Mouse (Mus musculus) embryonic facial prominence, embryonic 15.5 days (tissue): ENCODE measurements at regions not wholly inside any gene's neighbourhood (a gene's known extent, or its start where the extent isn't known, plus 50 kb on each side); places are given as distances from the start of the nearest gene placed in this dataset.

Experiments used
- ATAC-seq: fragments of 200-750 bp; cut with Nextera tagmentation; 2 replicates; pipeline ENCODE4 v1.8.0; 2017; ENCODE audit warnings: low read depth, moderate TSS enrichment; ENCODE audit not compliant: insufficient number of reproducible peaks, low FRiP score, low TSS enrichment
- H3K27ac ChIP-seq: fragments of 300-500 bp; sonication (generic); replicated peaks from 2 replicates; pipeline ENCODE4 v1.5.1; 2015; ENCODE audit warnings: mild to moderate bottlenecking, inconsistent platforms
- H3K27me3 ChIP-seq: fragments of 300-500 bp; sonication (generic); 2 replicates; pipeline ENCODE4 v1.6.1; 2015; ENCODE audit warnings: inconsistent platforms
- H3K36me3 ChIP-seq: fragments of 300-500 bp; sonication (generic); 2 replicates; pipeline ENCODE4 v1.6.1; 2015; ENCODE audit warnings: mild to moderate bottlenecking, inconsistent platforms
- H3K4me1 ChIP-seq: fragments of 300-500 bp; sonication (generic); 2 replicates; pipeline ENCODE4 v1.6.1; 2015; ENCODE audit warnings: inconsistent platforms
- H3K4me2 ChIP-seq: fragments of 300-500 bp; sonication (generic); replicated peaks from 2 replicates; pipeline ENCODE4 v1.6.1; 2015; ENCODE audit warnings: mild to moderate bottlenecking, inconsistent platforms
- H3K4me3 ChIP-seq: fragments of 300-500 bp; sonication (generic); replicated peaks from 2 replicates; pipeline ENCODE4 v1.5.1; 2015; ENCODE audit warnings: mild to moderate bottlenecking, inconsistent platforms
- H3K9ac ChIP-seq: fragments of 300-500 bp; sonication (generic); 2 replicates; pipeline ENCODE4 v1.6.1; 2015; ENCODE audit warnings: inconsistent platforms
- H3K9me3 ChIP-seq: fragments of 300-500 bp; sonication (generic); replicated peaks from 2 replicates; pipeline ENCODE4 v1.6.1; 2016; ENCODE audit warnings: inconsistent platforms
- WGBS: fragments of 180-500 bp; shearing (Covaris S2); methylation state at CpG from one replicate; pipeline ENCODE4 v1.1.7; 2015; 5-methylcytosine and 5-hydroxymethylcytosine counted together

DNA sequence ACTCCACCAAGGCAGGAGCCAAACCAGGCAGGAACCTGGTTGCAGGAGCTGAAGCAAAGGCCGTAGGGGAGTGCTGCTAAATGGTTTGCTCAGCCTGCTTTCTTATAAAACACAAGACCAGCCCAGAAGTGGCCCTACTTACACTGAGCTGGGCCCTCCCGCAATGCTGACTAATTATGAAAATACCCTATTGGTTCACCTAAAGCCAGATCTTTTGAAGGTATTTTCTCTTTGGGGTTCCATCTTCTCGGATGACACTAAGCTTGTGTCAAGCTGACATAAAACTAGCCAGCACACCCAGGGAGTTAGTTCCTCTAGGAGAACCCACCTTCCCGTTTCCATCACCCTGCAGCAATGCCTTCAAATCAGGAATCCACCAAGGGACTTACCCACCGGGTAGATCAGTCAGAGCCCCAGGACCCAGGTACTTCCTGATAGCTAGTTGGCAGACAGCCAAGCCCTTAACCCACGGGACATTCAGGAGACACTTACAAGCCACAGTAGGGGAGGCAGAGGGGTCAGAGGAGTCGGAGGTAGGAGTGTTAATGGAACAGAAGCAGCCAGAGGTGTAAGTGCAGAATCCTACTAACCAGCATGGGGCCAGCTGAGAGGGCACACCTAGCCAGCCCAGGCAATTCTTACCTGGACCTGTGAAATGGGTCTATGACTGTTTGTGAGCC, 158.9 kb downstream of the Rab11fip4 start:
- WGBS = 57% methylated on average over 7 of the region's 7 CpGs
- H3K4me1 ChIP-seq = no peaks in the 10 kb centered on the region

DNA sequence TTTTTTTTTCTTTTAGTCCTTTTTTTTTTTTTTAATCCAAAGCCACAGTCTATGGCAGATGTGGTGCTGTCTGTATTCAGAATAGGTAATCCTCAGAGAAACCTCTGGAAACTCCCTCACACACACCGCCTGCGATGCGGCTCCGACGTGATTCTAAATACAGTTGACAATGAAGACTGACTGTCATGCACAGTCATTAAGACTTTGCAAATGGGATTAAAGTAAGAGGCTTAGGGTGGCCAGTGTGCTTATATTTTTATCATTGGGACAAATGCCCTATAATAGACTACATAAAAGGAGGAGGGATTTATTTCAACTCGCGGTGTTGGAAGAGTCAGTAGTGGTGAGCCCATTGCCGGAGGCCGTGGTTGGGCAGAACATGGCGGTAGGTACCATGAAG, 158.1 kb downstream of the Rab11fip4 start:
- H3K9ac ChIP-seq = no peak overlapping the region
- H3K4me2 ChIP-seq = no peak overlapping the region
- H3K9me3 ChIP-seq = no peaks in the 10 kb centered on the region
- H3K4me3 ChIP-seq = no peak overlapping the region
- H3K4me1 ChIP-seq = no peaks in the 10 kb centered on the region
- no peaks in the 10 kb centered on the region for H3K36me3 ChIP-seq
- no peaks in the 10 kb centered on the region for H3K27me3 ChIP-seq
- WGBS = 89% methylated on average over 10 of the region's 10 CpGs
- H3K27ac ChIP-seq = no peak overlapping the region
- no peak for ATAC-seq

More for the DNA sequence above, 158.9 kb downstream of the Rab11fip4 start:
- H3K9me3 ChIP-seq = no peaks in the 10 kb centered on the region
- H3K9ac ChIP-seq = no peak overlapping the region
- no peaks in the 10 kb centered on the region for H3K36me3 ChIP-seq
- H3K4me2 ChIP-seq = no peak overlapping the region
- no peak for ATAC-seq
- H3K27me3 ChIP-seq = no peaks in the 10 kb centered on the region
- H3K27ac ChIP-seq = no peak overlapping the region
- no peak overlapping the region for H3K4me3 ChIP-seq

DNA sequence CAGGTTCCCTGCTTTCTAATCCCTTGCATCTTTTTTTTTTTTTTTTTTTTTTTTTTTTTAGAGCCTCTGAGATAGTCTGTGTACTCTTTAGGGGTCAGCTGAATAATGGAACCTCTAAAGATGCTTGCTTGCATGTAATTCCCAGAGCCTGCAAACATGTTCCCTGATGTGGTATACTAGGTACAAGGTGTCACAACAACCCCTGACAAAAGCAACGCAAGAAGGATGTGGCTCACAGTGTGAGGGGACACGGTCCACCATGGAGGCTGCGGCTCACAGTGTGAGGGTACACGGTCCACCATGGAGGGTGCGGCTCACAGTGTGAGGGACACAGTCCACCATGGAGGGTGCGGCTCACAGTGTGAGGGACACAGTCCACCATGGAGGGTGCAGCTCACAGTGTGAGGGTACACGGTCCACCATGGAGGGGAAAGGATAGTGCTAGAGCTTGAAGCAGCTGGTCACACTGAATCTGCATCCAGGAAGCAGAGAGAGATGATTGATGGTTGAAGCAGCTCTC, 157.7 kb downstream of the Rab11fip4 start:
- no peak for ATAC-seq
- no peak overlapping the region for H3K4me2 ChIP-seq
- H3K9me3 ChIP-seq = no peaks in the 10 kb centered on the region
- H3K27me3 ChIP-seq = no peaks in the 10 kb centered on the region
- H3K4me1 ChIP-seq = no peaks in the 10 kb centered on the region
- WGBS = 97% methylated on average over 7 of the region's 7 CpGs
- no peak overlapping the region for H3K9ac ChIP-seq
- H3K4me3 ChIP-seq = no peak overlapping the region
- H3K27ac ChIP-seq = no peak overlapping the region
- no peaks in the 10 kb centered on the region for H3K36me3 ChIP-seq

DNA sequence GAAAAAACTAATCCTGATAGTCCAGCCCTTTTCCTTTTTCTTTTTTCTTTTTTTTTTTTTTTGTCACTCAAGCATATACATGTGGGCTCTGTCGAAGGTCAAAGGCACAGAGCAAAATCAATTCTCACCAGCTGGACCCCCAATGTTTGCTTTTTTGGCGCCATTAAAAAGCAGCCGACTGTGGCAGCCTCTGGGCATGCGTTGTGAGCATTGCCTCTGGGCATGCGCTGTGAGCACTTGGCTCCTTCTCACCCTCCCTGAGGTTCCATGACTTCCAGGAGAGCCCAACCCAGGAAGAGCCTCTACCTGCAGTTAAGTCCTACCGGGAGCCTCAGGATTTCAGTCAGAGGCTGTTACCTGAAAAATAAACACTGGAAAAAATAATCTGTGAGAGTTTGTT, 156.8 kb downstream of the Rab11fip4 start:
- Histone ChIP-seq H3K9ac (no peak overlapping the region), H3K4me1 (no peaks in the 10 kb centered on the region), H3K36me3 (no peaks in the 10 kb centered on the region), H3K4me2 (no peak overlapping the region), H3K27ac (no peak overlapping the region), H3K9me3 (no peaks in the 10 kb centered on the region), H3K27me3 (no peaks in the 10 kb centered on the region), H3K4me3 (no peak overlapping the region)
- ATAC-seq = no peak
- WGBS = 70% methylated on average over 6 of the region's 6 CpGs
